Mouse (Mus musculus) ES-E14 (cell line): Measurements from ENCODE around the gene Prlh. TPM values are rescaled to one million over a fixed set of nuclear protein-coding genes. Genes with fewer than 3 reads are reported as not detected.

Experiments
- DNase-seq: peaks from one replicate; pipeline ENCODE4 v3.0.0-alpha.2; 2013; ENCODE audit warnings: low read depth, low spot score
- H3K27ac ChIP-seq: 2 replicates; pipeline ENCODE4 v1.5.1; 2012; ENCODE audit warnings: low read depth, mild to moderate bottlenecking, low read length, moderate library complexity, mixed read lengths; ENCODE audit not compliant: poor library complexity, insufficient read depth, severe bottlenecking
- H3K36me3 ChIP-seq: 2 replicates; pipeline ENCODE4 v1.6.1; 2012; ENCODE audit warnings: mild to moderate bottlenecking, low read length, moderate library complexity, mixed read lengths; ENCODE audit not compliant: control insufficient read depth, poor library complexity, insufficient read depth, severe bottlenecking
- H3K4me1 ChIP-seq, 2 experiments: fragments of 150-350 bp in 1 of 2; sonication (generic) in 1 of 2; 2 replicates each; pipeline ENCODE4 v1.6.1; 2012; ENCODE audit warnings: low read length in 2 of 2, mild to moderate bottlenecking in 1 of 2, mixed read lengths in 1 of 2; ENCODE audit not compliant: control insufficient read depth in 2 of 2, insufficient read depth in 2 of 2, poor library complexity in 1 of 2
- H3K4me3 ChIP-seq, 2 experiments: fragments of 150-350 bp in 1 of 2; sonication (generic) in 1 of 2; 2 replicates each; pipeline ENCODE4 v1.5.1; 2012; ENCODE audit warnings: low read length in 2 of 2, low read depth in 1 of 2, mild to moderate bottlenecking in 1 of 2, mixed read lengths in 1 of 2; ENCODE audit not compliant: insufficient read depth in 1 of 2, poor library complexity in 1 of 2, severe bottlenecking in 1 of 2
- H3K9ac ChIP-seq: 2 replicates; pipeline ENCODE4 v1.6.1; 2012; ENCODE audit warnings: low read depth, mild to moderate bottlenecking, low read length, mixed read lengths; ENCODE audit not compliant: poor library complexity, insufficient read depth, severe bottlenecking
- H3K9me3 ChIP-seq: fragments of 150-350 bp; sonication (generic); 2 replicates; pipeline ENCODE4 v1.6.1; 2012; ENCODE audit warnings: low read depth, mild to moderate bottlenecking, low read length; ENCODE audit not compliant: control insufficient read depth, insufficient read depth
- CHD2 ChIP-seq: IDR thresholded peaks from 2 replicates; pipeline ENCODE4 v1.6.1; 2014; ENCODE audit warnings: mild to moderate bottlenecking, low read depth, low read length, inconsistent platforms
- HCFC1 ChIP-seq: IDR thresholded peaks from 2 replicates; pipeline ENCODE4 v1.6.1; 2012; ENCODE audit warnings: low read length, inconsistent platforms, borderline replicate concordance; ENCODE audit not compliant: insufficient read depth
- MAFK ChIP-seq: IDR thresholded peaks from 2 replicates; pipeline ENCODE4 v1.6.1; 2014; ENCODE audit warnings: mild to moderate bottlenecking, low read depth, low read length, inconsistent platforms; ENCODE audit not compliant: insufficient read depth
- ZC3H11A ChIP-seq: IDR thresholded peaks from 2 replicates; pipeline ENCODE4 v1.6.1; 2012; ENCODE audit warnings: low read depth, mild to moderate bottlenecking, inconsistent platforms, low read length, borderline replicate concordance
- ZNF384 ChIP-seq: IDR thresholded peaks from 2 replicates; pipeline ENCODE4 v1.6.1; 2012; ENCODE audit warnings: low read depth, low read length, inconsistent platforms
- in situ Hi-C, 2 experiments: fragments of 600-800 bp; cut with MboI; formaldehyde crosslinking; loops; one replicate each; pipeline ENCODE4 v1.15.1; 2025; ENCODE audit warnings: low sequenced_read_pairs in 2 of 2, inconsistent platforms in 1 of 2; ENCODE audit not compliant: unreplicated experiment in 2 of 2
- total RNA-seq: library from RNA; depleted of rRNA; stranded (reverse); fragments of 300-350 nt; gene quantifications from 2 replicates; pipeline ENCODE4 v1.2.3, GENCODE M21; 2012

The Prlh gene
- total RNA-seq, 1 experiment: not detected

DNA sequence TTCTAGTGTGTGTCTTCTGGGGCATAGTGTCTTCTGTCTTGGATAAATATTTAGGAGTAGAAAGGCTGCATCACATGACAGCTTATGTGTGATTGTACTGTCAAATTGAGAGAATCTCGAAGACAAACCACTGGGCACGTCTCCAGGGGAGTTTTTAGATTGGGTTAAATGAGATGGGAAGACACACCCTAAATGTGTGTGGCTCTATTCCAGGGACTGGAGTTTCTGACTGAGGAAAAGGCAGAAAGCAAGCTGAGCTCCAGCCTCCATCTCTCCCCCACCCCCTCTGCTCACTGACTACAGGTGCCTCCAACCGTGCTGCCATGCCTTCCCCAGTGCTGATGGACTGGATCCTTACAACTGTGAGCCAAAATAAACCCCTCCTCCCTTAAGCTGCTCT is 28.4 kb downstream of the Prlh start:
- TF ChIP-seq CHD2 (no peak), ZC3H11A (no peak), MAFK (no peak), ZNF384 (no peak), HCFC1 (no peak)
- Histone ChIP-seq H3K9ac (no peak overlapping the region), H3K9me3 (no peaks in the 10 kb centered on the region), H3K4me3 (no peak overlapping the region), H3K4me1 (no peaks in the 10 kb centered on the region), H3K27ac (no peak overlapping the region), H3K36me3 (no peaks in the 10 kb centered on the region)
- no peak for DNase-seq
- in situ Hi-C loops: no loop called here

DNA sequence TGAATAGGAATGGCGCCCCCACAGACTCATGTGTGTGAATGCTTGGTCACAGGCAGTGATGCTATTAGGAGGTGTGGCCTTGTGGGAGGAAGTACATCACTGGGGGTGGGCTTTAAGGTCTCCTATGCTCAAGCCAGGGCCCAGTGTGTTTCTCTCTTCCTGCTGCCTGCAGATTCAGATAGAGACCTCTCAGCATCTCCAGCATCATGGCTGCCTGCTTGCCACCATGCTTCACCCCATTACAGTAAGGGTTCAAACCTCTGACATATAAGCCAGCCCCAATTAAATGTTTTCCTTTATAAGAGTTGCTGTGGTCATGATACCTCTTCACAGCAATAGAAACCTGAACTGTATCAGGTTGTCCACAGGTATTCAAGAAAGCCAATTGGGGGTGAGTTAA is 43.0 kb downstream of the Prlh start:
- Histone ChIP-seq H3K4me1 (0 out of 4 replicates have a peak, but pooled peaks cover 0 to 1% of the 10 kb centered on the region in 2 experiments), H3K9me3 (no peaks in the 10 kb centered on the region), H3K27ac (no peak overlapping the region), H3K9ac (no peak overlapping the region), H3K4me3 (no peak overlapping the region), H3K36me3 (no peaks in the 10 kb centered on the region)
- no peak for DNase-seq
- TF ChIP-seq ZC3H11A: no peak
- no peak for TF ChIP-seq ZNF384
- in situ Hi-C loops: no loop called here

DNA sequence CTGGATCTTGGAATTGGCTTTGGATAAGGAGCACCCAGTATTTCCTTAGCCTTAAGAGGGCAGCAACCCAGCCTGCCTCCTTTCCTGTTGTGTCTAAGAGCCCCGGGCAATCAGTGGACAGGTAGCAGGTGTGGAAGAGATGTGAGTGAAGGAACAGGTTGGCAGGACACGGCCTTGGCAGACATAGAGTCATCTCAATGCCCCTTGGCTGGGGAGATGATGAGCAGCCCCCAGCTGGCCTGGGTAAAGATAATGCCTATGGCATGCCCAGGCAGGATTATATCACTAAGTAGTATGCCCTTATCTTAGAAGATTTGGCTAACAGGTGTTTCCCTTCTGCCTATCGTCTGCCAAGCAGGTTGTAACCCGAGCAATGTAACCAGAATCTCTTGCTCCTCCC is 44.2 kb downstream of the Prlh start:
- H3K9me3 ChIP-seq: no peaks in the 10 kb centered on the region
- no peak overlapping the region for H3K9ac ChIP-seq
- no peak for DNase-seq
- H3K4me1 ChIP-seq: 0 out of 4 replicates have a peak, but pooled peaks cover 0 to 1% of the 10 kb centered on the region in 2 experiments
- H3K27ac ChIP-seq: no peak overlapping the region
- TF ChIP-seq ZC3H11A: no peak
- no peak for TF ChIP-seq CHD2
- no peak for TF ChIP-seq ZNF384
- no peak for TF ChIP-seq MAFK
- TF ChIP-seq HCFC1: no peak
- in situ Hi-C loops: no loop called here
- H3K4me3 ChIP-seq: no peak overlapping the region
- no peaks in the 10 kb centered on the region for H3K36me3 ChIP-seq

DNA sequence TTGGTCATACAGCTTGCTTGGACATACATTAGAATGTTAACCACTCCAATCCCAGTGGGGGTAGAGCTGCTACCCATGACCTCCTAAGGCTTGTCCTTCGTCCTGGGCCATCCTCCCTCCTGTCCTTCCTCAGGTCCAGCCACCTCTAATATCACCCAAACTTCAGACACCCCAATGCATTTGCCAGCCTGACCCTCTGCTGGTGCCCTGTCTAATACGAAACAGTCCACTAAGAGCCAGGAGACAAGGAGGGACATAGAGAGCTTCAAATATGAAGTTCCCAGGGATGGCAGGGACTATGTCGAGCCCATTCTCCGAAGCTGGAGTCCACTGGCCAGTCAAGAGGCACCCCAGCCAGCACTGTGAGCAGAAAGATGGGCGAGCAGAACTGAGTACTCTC is 44.7 kb downstream of the Prlh start:
- Histone ChIP-seq H3K9me3 (no peaks in the 10 kb centered on the region), H3K36me3 (no peaks in the 10 kb centered on the region), H3K27ac (no peak overlapping the region), H3K4me3 (no peak overlapping the region), H3K9ac (no peak overlapping the region), H3K4me1 (0 out of 4 replicates have a peak, but pooled peaks cover 0 to 1% of the 10 kb centered on the region in 2 experiments)
- TF ChIP-seq ZNF384 (no peak), MAFK (no peak), ZC3H11A (no peak), CHD2 (no peak), HCFC1 (no peak)
- in situ Hi-C loops: no loop called here
- DNase-seq: no peak

DNA sequence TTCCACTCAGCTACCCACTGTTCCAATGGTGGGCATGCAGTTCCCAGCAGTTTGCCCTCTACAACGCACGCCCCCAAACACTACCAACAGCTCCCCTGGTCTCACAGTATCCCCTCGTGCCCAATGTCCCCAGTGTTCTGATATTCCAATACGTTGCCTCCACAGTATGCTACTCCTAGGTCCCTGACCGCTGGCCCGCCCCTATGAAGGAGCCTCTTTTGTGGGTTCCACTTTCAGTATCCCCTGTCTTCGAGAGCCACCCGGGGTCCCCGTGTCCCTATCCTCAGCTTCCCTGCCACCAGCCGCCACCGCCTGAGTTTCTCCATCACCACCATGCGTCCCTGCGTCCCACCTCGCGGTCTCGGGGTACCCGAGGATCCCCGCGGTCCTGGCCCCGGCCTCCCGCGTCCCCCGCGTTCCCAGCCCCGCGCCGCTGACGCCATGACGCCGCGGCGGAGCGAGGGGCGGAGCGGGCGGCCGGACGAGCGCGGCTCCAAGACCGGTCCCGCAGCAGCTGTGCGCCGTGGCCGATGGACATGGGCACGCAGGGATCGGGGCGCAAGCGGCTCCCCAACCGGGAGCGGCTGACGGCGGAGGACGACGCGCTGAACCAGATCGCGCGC is 45.5 kb downstream of the Prlh start, which contains the start of gene Lrrfip1:
Gene Lrrfip1, plus strand, starts transcription at position 470 of the 623 bp plus-strand sequence.
- in situ Hi-C loops: no loop called here
- DNase-seq: no peak
- TF ChIP-seq HCFC1 (no peak), MAFK (no peak), CHD2 (no peak)
- Histone ChIP-seq H3K9me3 (no peaks in the 10 kb centered on the region), H3K4me3 (peak within 1 kb of the TSS; percentile 53 to 70), H3K27ac (no peak within 1 kb of the TSS), H3K4me1 (0 out of 4 replicates have a peak, but pooled peaks cover 0 to 1% of the 10 kb centered on the region in 2 experiments), H3K36me3 (no peaks in the 10 kb centered on the region), H3K9ac (peak within 1 kb of the TSS; percentile 73)
